Mouse (Mus musculus): ENCODE data around the gene Gtpbp1.

Gene Gtpbp1

DNA sequence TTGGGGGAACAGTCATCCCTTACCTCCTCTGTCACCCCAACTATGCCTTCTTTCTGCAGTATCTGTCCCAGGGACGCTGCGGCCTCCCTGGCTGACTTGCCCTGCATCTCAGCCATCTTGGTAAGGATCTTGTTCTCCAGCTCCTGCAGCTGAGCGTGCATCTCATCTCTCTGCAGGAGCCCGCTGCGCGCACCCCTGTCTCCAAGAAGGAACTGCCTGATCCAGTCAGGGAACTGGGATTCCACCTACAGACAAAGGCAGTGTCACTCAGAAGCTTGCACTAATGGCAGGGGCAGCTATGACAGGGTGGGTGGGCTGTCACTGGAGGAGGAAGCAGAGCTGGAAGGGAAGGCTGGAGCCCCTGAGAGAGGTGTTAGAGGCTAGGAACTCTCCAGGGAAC lies 37.2 kb downstream of the Gtpbp1 start:
- no peak for DNase-seq

DNA sequence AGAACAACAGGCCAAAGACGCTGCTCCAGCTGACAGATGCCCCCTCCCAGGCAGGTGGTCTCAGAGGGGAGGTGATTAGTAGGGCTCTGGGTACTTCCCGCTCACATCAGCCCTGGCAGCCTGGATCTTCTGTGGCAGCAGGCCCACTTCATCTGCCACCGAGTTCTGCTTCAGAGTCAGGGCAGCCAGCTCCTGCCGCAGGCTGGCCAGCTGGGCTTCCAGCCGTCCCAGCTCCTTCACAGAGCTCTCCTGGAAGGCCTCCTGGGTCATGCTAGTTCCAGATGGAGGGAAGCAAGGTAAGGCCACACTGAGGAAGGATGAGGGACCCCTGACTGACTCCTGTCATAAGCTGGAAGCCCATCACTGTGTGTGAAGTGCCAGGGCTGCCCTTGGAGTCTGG lies 37.7 kb downstream of the Gtpbp1 start:
- no peak for DNase-seq

DNA sequence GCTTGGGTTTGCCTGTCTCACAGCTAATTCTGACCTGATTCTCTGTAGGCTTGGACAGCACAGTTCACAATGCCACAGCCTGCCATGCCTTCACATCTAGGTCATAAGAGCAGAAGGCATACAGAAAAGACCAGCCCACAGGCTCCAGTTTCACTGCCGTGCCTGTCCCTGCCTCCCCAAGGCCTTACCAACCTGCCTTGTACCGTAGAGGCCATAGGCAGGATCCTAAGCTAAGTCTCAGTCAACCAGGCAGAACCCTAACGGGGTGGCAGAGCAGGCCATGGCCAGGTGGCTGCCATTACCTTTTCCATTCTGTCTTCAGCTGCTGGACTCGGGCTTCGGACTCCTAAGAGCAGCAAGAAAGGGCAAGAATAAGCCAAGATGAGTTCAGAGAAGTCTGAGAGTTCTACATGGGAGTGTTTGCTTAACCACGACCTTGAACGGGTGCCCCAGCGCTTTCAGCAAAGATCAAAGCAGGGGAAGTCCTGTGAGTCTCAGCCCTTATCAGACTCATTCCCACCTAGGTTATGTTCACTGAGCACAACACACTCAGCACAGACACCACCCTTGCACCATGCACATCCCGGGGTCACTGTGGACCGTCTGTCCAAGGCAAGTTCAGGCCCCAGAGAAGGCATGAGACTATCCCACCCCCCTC lies 38.2 kb downstream of the Gtpbp1 start:
- DNase-seq: no peak

DNA sequence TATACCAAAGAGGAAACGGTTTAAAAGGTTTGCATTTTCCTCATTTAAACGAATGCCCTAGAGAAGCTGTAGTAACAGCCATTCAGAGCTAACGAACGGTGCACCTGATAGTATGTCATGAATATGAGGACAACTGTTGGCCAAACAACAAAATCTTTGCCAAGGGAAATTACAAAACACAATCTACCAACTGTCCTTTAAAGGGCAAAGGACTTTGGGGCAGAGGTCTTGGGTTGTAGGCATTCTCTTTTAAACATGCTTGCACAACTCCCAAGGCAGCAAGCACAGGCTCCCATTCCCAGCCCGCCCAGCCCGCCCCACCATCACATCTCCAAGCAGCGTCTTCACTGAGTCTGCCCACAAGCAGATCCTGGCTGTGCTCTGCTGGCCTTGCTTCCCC lies 40.9 kb downstream of the Gtpbp1 start:
- DNase-seq: no peak

DNA sequence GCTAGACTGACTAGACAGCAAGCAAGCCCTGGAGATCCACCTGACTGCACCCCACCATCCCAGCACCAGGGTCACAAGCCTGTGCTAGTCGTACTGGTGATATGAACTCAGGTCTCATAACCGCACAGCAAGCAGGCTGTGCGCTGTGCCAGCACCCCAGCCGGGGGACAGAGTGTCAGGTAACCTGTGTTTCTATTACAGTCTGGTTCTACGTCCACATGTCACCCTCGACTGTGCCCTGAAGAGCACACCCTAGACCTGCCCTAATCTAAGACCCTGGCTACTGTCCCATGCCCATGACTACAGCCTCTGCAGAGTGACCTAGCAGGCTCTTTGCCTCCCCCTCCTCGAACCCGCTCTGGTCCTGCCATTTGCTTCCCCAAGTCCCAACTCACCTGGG lies 42.5 kb downstream of the Gtpbp1 start:
- no peak for DNase-seq

DNA sequence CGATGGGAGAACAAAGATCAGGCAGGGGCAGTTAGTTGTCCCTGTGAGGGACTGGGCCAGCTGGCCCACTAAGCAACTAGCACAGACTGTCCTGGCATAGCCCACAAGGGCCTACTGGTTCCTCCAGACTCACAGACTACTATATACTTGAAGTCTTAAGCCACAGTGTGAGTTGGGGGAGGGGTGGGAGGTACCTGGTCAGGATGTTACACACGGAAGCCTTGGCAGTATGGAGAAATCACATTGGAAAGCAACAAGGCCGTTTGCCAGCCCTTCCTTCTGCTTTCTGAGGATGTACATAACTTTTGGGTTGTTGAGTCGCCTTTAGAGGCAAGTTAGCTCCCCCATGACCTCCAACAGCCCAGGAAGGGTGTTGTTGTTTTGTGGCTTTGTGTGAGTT lies 43.0 kb downstream of the Gtpbp1 start:
- DNase-seq: no peak

DNA sequence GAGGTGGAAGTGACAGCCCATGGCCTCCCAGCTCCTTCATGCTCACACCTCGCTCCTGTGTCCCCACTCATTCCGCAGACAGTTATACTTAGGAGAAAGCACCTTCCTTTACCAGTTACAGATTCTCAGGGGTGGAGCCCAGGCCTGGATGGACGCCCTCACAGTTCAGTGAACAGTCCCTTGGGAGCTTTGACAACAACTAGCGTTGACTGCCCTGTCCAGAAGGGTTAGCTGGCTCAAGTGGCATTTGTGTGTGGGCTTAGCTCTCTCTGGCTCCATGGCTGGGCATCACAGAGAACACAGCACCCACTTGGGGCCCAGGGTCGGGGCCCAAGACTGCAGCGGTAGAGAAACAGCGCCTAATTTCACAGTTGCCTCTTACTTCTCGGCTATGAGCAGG lies 43.7 kb downstream of the Gtpbp1 start:
- DNase-seq: no peak

DNA sequence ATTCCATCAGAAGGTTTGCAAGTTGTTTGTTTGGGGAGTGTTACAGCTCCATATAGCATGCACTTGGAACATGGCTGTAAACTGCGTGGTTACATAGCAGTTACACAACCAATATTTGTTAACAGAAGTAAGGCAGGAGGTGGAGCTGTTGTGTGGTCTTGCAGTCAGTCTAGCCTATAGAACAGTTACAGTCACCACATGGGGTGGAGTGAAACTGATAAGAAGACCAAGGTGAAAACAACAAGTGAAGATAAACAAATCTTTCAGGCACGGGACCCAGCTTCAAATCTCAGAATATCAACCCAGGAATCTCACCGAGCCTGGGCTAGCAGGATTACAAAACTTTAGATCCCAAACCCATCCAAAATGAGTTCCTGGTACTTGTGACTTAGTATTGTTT lies 50.1 kb downstream of the Gtpbp1 start:
- no peak for DNase-seq

DNA sequence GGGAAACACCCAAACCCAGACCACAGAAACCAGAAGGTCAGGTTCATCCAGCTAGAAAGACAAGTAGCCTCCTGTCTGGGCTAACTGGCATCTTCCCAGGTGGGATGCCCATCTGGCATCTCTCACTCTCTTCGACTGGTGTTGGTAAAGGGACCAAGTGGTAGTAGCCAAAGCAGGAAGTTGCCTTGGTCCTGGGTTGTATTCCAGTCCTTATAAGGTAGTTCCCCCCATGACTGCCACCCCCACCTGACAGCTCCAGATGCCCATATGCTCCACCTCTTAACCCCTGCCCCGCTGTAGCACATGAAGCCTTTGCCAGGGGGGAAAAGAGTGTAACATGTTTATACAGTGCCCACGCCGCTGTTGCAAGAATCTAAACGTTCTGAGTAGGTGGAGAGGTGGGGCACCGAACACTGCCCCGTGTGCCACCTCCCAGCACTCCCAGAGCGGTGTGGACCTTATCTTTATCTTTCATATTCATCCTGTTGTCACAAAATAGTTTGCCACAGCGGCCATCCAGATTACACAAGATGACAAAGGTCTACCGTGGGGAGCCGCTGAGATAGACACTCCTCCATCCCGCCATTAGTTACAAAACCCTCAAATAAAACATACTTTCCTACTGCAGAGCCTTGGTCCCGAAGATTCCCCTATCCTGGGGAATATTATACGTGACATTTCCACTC lies 50.7 kb downstream of the Gtpbp1 start:
- DNase-seq: peak in 1 of 2 experiments; percentile 65

DNA sequence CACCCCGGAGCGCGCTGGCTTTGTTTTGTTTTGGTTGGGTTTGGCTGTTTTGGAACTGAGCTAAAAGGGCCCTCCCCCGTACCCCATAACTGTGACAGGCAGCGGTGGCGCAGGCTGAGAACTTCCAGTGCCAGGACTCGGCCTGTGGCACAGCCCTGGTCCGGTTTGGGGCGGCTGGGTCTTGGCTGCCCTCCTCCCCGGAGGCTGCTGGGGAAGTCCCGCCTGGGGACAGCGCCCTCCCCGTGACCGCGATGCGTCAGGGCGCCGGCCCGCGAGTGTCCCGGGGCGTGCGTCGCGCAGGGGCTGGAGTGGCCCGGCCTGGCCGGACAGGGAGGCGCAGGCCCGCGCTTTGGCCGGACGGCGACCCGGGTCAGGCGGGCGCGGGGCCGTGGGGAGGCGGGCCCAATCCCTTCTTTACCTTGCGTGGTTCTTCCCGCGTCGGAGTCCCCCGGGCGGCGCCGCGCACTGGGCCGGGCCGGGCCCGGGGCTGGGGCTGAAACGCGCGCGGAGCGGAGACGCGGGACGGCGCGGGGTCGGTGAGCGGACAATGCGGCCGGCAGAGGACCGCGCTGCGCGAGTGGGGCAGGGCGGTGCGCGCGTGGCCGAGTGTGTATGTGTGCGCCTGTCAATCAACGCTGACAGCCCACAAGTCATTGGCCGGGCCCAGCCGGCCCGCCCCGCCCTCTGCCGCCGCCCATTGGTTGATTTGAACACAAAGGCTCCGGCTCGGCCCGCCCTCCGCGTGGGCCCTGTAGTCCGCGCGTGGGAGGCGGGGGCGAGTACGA lies 51.5 kb downstream of the Gtpbp1 start, which contains the start of gene Sun2:
Gene Sun2 (minus strand): TSS at position 616 of the 785 bp plus-strand sequence.
- DNase-seq: peak; percentile 95 to 97

DNA sequence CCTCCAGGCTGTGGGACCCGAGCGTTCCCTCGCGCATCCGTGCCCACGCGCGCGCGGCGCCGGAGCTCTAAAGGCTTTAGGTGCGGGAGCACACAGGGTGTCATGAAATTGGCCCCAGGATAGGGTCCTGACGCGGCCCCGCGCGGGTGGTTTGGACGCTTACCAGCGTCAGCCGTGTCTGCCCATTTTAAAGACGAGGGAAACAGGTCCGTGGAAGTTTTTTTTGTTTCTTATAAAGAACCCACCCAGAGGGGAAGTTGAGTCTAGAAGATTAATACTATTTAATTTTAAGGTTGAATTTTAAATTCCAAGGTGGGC lies 52.0 kb downstream of the Gtpbp1 start:
- DNase-seq: no peak

DNA sequence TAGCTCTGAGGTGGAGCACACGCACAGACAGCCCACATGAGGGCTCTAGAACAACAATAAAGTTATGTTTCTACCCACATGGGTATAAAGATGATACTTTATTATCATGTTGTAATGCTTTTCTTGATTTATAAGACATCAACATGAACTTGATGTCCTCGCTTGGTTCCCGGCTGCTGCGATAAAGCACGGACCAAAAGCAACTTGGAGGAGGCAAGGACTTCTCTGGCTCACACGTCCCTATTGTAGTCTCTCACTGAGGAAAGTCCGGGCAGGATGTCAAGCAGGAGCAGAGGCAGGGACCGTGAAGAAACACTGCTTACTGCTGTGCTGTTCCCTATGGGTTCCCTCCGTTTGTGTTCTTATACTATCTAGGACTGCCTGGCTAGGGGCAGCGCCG lies 53.4 kb downstream of the Gtpbp1 start:
- no peak for DNase-seq

DNA sequence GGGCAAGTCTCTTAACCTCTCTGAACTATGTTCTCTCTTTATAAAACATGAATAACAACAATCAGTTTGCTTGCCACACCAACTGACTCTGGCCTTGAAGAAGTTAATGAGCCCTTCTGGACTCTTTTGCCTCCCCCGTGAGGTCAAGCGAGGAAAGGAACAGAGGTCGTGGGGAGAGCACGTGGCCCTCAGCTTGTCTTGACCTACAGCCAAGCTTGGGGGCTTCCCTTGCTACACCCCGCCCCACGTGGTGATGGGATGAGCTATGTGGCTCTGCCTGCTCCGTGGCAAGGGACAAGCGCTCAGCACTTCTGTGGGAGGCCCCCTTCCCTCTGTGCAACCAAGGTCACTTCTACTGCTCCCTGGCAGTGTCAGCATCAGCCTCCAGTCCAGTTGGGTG lies 54.1 kb downstream of the Gtpbp1 start:
- DNase-seq: peak; percentile 59 to 82

DNA sequence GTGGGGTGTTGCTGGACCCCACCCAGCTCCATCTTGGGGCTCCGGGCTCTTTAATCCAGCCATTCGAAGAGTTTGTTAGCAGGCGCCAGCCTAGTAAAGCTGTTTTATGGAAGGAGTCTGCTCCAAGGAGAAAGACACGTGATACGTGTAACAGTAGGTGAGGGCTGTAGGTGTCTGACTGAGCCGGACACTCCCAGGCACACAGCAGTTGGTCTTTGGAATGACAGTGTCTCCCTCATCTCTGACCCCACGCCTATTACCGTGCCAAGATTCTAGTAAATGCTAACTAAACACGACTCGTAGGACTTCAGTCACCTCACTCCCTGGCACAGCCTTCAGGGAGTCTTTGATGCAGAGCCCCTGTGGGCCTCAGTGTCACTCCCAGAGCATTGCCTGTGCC lies 54.7 kb downstream of the Gtpbp1 start:
- DNase-seq: peak; percentile 59 to 80

DNA sequence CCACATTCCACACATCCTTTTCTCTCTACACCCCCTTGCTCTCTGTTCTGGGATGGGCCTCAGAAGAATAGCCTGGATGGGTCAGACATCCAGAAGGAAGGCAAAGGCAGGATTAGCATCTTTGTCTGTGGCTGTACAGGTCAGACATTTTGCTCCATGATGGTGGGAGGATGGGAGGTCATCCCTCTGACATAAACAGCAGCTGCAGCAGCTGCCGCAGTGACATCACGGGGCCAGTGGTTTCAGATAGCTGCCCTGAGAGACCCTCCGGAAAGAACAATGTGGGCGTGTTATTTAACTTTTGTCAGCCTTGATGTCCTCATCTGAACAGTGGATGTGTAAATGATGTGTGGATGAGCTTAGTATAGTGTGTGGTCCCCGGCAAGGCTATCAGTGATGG lies 55.2 kb downstream of the Gtpbp1 start:
- DNase-seq: no peak

DNA sequence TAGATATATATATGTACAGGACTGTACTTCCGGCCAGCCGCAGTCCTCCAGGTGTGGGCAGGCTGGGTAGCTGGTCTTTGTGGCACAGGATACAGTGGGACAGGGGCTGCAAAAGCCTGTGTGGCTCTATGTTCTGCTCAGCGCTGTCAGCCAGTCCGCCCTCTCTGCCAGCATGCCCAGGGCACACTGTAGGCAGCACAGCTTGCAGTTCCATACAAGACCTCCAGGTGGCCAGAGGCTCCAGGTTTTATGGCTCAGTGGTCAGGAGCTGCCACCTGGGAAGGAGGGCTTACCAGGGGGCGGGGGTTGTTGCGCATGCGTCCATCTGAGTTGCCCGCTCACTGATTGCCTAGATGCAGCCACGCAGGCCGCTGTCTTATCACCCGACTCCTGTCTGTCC lies 57.4 kb downstream of the Gtpbp1 start:
- DNase-seq: peak in 1 of 2 experiments; percentile 49

DNA sequence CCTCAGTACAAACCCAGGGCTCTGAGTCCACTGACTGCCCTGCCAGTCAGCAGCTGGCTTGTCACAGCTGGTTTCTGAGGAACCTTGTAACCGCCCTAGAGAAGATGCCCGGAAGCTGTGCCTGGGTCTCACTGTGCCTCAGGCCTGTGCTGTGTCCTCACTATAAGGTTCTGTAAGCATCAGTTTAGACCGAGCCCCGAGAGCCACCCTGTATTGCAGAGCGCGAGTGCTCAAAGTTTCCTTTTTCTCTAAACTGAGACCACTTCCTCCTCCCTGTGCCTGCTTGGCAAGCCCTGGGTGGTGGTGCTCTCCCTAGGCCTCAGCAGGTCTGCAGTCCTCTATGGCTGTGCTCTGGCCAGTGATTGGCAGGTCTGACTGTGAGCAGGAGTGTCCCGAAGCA lies 58.5 kb downstream of the Gtpbp1 start:
- DNase-seq: no peak

DNA sequence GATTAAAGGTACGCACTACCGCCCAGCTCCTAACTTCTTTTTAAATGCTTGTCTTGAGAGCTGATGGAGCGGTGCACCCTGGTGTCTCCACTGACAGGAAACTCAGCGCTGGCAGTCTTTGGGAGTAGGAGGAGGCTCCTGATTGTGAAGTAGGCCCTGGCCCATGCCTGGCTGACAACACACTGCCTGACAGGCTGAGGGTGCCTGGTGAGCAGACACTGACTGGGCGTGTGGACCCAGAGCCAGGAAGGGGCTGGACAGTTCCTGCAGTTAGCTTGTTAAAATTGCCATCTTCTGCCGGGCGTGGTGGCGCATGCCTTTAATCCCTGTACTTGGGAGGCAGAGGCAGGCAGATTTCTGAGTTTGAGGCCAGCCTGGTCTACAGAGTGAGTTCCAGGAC lies 59.6 kb downstream of the Gtpbp1 start:
- no peak for DNase-seq

DNA sequence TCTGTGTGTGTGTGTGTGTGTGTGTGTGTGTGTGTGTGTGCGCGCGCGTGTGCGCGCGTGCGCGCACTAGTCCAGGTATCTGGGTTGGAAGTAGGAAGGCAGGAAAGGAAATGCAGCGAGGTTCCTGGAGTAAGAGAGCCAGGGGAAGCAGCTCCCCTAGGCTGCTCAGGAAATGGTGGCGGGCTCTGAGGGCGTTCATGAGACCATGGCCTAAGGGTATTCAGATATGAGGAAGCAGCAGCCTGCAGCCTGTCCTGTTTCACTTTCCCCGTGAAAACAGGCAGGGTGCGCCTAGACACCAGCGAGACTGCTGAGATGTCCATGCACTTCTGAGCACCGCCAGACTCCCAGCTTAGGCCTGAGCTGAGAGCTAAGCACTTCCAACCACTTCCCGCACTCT lies 61.1 kb downstream of the Gtpbp1 start:
- DNase-seq: no peak

DNA sequence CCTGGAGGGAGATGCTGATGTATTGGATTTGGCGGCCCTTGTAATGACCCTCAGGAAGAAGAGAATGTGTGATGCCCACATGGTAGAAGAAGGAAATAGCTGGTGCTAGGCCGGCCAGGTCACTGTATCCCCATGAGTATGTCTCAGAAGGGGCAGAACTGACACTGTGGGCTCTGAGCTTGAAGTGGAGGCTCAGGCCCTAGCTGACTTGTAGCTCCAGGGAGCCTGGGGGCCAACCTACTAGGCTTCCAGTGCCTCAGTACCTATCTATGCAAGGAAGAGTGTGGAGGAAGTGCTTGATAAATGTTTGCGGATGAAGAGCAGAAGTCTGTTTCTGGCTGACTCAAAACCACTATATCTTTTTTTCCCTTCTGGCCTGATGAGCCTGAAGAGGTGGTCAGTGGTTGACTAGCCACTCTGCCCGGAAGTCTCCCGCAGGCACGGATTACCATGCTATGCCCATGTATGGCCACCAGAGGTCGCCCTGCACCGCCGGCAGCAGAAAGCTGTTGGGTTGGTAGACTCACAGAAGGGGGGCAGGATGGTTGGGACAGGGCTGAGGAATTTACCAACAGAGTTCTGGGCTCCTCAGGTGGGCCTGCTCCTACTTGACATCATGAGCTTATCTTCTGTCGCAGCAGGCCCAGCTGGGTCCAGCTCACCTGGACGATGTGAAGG lies 62.2 kb downstream of the Gtpbp1 start:
- peak; percentile 69 for DNase-seq

DNA sequence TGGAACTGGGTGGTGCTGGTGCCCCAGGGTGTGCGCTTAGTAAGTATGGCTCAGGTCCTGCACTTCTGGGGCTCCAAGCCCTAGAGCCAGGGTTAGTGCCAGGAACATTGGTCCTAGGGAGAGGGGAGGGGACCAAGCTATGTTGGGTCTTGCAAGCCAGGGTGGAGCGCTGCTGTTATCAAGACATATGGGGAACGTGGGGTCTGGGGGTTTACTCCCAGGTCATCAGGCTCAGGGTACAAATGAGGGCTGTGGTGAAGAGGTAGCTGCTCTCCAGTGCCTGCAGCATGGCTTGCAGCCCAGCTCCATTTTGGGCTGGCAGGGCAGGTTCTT lies 62.7 kb downstream of the Gtpbp1 start:
- DNase-seq: no peak

DNA sequence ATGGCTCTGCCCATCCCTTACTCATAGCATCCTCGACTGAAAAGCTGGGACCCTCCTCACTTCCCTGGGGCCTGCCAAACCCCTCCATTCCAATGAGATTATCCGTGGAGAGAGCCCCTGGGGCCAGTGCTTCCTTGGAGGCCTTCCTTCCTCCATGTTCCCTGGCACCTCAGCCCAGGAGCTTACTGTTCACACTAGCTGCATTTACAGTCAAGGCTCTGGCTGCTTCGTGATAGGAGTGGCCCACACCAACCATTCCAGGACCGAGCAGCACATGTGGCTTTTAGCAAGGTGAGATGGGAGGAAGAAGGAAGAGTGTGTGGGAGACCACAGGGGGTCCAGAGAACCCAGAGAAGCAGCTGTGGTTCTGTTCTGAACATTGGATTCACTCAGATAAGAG lies 63.2 kb downstream of the Gtpbp1 start:
- no peak for DNase-seq

DNA sequence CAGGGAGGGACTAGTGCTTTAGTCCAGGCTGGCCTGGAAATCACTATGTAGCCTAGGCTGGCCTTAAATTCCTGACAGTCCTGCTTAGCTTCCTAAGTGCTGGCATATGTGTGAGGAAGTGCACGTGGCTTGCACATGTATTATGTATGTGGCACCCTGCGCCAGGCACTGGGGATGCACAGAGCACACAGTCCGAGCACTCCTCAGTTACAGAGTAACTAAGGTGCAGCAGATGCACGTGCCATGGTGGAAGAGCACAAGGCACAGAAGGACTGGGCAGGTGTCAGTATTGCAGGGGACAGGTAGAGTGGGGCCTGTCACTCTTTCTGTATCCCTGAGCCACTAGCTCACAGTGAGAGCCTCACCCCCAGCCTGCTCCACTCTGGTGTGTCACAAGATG lies 64.5 kb downstream of the Gtpbp1 start:
- DNase-seq: no peak
